Mouse (Mus musculus) embryo, embryonic 10.5 days (tissue): Measurements from ENCODE around the gene Arap1.

Source experiments
- DNase-seq: peaks from one replicate; pipeline ENCODE4 v3.0.0-alpha.2; 2015; ENCODE audit warnings: low spot score

The Arap1 gene

GRCm38 (mm10) chr7:101327263-101327662, 20.6 kb upstream of the Arap1 start:
- DNase-seq = no peak

- no peak for DNase-seq
Measured at GRCm38 (mm10) chr7:101327786-101328185, 20.1 kb upstream of the Arap1 start.

GRCm38 (mm10) chr7:101328621-101329158, 19.2 kb upstream of the Arap1 start:
- no peak for DNase-seq

GRCm38 (mm10) chr7:101329606-101330005, 18.3 kb upstream of the Arap1 start:
- DNase-seq = no peak

- DNase-seq = no peak
Measured at GRCm38 (mm10) chr7:101330074-101330840, 17.6 kb upstream of the Arap1 start.

GRCm38 (mm10) chr7:101330841-101331173, 17.1 kb upstream of the Arap1 start:
- no peak for DNase-seq

GRCm38 (mm10) chr7:101332045-101332831, 15.6 kb upstream of the Arap1 start:
- DNase-seq = no peak

- no peak for DNase-seq
Measured at GRCm38 (mm10) chr7:101335228-101335627, 12.6 kb upstream of the Arap1 start.

GRCm38 (mm10) chr7:101336686-101337085, 11.2 kb upstream of the Arap1 start:
- DNase-seq = no peak

GRCm38 (mm10) chr7:101337401-101337800, 10.5 kb upstream of the Arap1 start:
- no peak for DNase-seq

GRCm38 (mm10) chr7:101341405-101341804, 6.5 kb upstream of the Arap1 start:
- no peak for DNase-seq

- no peak for DNase-seq
Measured at GRCm38 (mm10) chr7:101343135-101343534, 4.7 kb upstream of the Arap1 start.

- DNase-seq = no peak
Measured at GRCm38 (mm10) chr7:101344892-101345291, 3.0 kb upstream of the Arap1 start.

GRCm38 (mm10) chr7:101346991-101347390, 876 bp upstream of the Arap1 start:
- DNase-seq = no peak

- peak; percentile 37 for DNase-seq
Measured at GRCm38 (mm10) chr7:101348312-101348711, 445 bp downstream of the Arap1 start.

- DNase-seq = peak; percentile 59
Measured at GRCm38 (mm10) chr7:101349861-101350260, 2.0 kb downstream of the Arap1 start.

GRCm38 (mm10) chr7:101352404-101352803, 4.5 kb downstream of the Arap1 start:
- DNase-seq = no peak

- DNase-seq = no peak
Measured at GRCm38 (mm10) chr7:101354423-101354822, 6.6 kb downstream of the Arap1 start.

GRCm38 (mm10) chr7:101355551-101356100, 7.8 kb downstream of the Arap1 start:
- no peak for DNase-seq

GRCm38 (mm10) chr7:101356868-101357267, 9.0 kb downstream of the Arap1 start:
- DNase-seq = no peak

GRCm38 (mm10) chr7:101360406-101360805, 12.5 kb downstream of the Arap1 start:
- no peak for DNase-seq

- DNase-seq = no peak
Measured at GRCm38 (mm10) chr7:101361021-101361420, 13.2 kb downstream of the Arap1 start.

GRCm38 (mm10) chr7:101361767-101362166, 13.9 kb downstream of the Arap1 start:
- DNase-seq = no peak
